Comparison of ENCODE assay signal across 23 mouse cellular contexts in the genomic region with DNA sequence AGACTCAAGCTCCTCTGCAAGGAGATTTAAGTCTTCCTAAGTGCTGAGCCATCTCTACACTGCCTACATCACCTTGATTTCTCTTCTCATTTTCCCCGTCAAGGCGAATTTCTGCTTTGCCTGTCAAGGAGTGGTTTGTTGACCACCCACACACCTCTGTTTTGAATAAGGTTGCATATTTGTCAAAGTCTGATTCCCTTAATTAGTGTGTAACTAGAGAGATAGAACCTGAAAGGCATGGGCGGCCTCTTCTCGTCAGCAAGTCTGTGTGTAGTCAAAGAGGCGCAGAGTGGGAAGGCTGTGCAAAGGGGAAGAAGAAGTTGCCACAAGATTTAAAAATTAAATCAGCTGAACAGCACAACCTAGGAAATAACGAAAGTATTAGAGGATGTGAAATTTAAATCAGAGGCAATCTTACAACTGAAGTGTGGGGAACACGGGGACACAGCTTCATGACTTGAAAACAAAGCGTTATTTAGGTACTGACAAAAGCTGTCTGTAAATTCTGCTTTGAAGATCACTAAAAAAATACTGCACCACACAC. TPM values are rescaled to one million over a fixed set of nuclear protein-coding genes. Genes with fewer than 3 reads are reported as not detected.
DNase-seq lines count a peak whose midpoint lies in the region; ATAC-seq lines count a peak whose summit lies in the region.
"Had no signal": no experiment of that assay in that cellular context is flagged by ENCODE, and none has a peak within 500 bp of the region (broad histone marks: within the 10 kb centered on the region; RNA-seq: fewer than 3 reads in every experiment).

No protein-coding gene starts in this region.

- H3K27ac ChIP-seq in heart, embryonic 10.5 days = no peak overlapping the region
- H3K27ac ChIP-seq: forebrain, embryonic 10.5 days; heart, adult 2 months; hindbrain, embryonic 13.5 days; limb, embryonic 10.5 days; liver, embryonic 15.5 days; lung, embryonic 15.5 days; midbrain, embryonic 10.5 days; stomach, embryonic 15.5 days had no signal

- no peaks in the 10 kb centered on the region for H3K27me3 ChIP-seq in splenic B cell, adult 2 months (ENCODE audit: control insufficient read depth, insufficient read depth, low read length, poor library complexity, severe bottlenecking)
- H3K27me3 ChIP-seq in heart, embryonic 10.5 days (ENCODE audit: insufficient read depth, poor library complexity, severe bottlenecking) = no peaks in the 10 kb centered on the region
- H3K27me3 ChIP-seq: hindbrain, embryonic 13.5 days; liver, embryonic 15.5 days; lung, embryonic 15.5 days; stomach, embryonic 15.5 days had no signal

- WGBS in heart, embryonic 10.5 days = 81% methylated on average over 8 of the region's 8 CpGs

- no peaks in the 10 kb centered on the region for H3K36me3 ChIP-seq in splenic B cell, adult 2 months (ENCODE audit: control insufficient read depth, insufficient read depth, low read length, poor library complexity, severe bottlenecking)
- H3K36me3 ChIP-seq in heart, embryonic 10.5 days = no peaks in the 10 kb centered on the region
- H3K36me3 ChIP-seq: forebrain, embryonic 10.5 days; hindbrain, embryonic 13.5 days; limb, embryonic 10.5 days; liver, embryonic 15.5 days; lung, embryonic 15.5 days; midbrain, embryonic 10.5 days; stomach, embryonic 15.5 days had no signal

- peak; percentile 15 to 38 for DNase-seq in frontal cortex, postnatal 36 days (ENCODE audit: low spot score in 2 of 2)
- DNase-seq in frontal cortex, postnatal 10 days (ENCODE audit: low spot score in 2 of 2) = no peak
- peak; percentile 13 to 20 for DNase-seq in left cerebral cortex, postnatal 36 days (ENCODE audit: low spot score in 2 of 2)
- peak; percentile 5 for DNase-seq in splenic B cell, adult 2 months (ENCODE audit: low read depth, low spot score)
- no peak for DNase-seq in heart, embryonic 10.5 days (ENCODE audit: low spot score)
- DNase-seq in cerebellum, postnatal 36 days = no peak
- DNase-seq: adrenal gland, postnatal 25 days; cerebellum, adult 9-11 months; gastrocnemius, postnatal 14 days; heart, adult 2 months; kidney, adult 11 months; liver; lung, postnatal 36 days; thymus, adult 2 months; thymus, postnatal 4 days had no signal

- intact Hi-C loops in left cerebral cortex, postnatal 36 days (cut with DNase I) = no loop called here

- no peak overlapping the region for H3K4me3 ChIP-seq in heart, embryonic 10.5 days
- H3K4me3 ChIP-seq: forebrain, embryonic 10.5 days; heart, adult 2 months; hindbrain, embryonic 13.5 days; limb, embryonic 10.5 days; liver, embryonic 15.5 days; lung, embryonic 15.5 days; midbrain, embryonic 10.5 days; stomach, embryonic 15.5 days had no signal

- no peaks in the 10 kb centered on the region for H3K4me1 ChIP-seq in heart, embryonic 10.5 days
- H3K4me1 ChIP-seq: forebrain, embryonic 10.5 days; hindbrain, embryonic 13.5 days; limb, embryonic 10.5 days; liver, embryonic 15.5 days; lung, embryonic 15.5 days; midbrain, embryonic 10.5 days; stomach, embryonic 15.5 days had no signal

- ATAC-seq in common myeloid progenitor, adult 5-6 weeks (replicated peaks; ENCODE audit: low read depth, poor library complexity, severe bottlenecking) = peak; percentile 62

- no peaks in the 10 kb centered on the region for H3K9me3 ChIP-seq in heart, embryonic 10.5 days
- H3K9me3 ChIP-seq: forebrain, embryonic 10.5 days; hindbrain, embryonic 13.5 days; limb, embryonic 10.5 days; liver, embryonic 15.5 days; lung, embryonic 15.5 days; midbrain, embryonic 10.5 days; stomach, embryonic 15.5 days had no signal

RNA-seq across cellular contexts. Expression of a gene that starts 36.8 kb away (rescaled TPM):
- total RNA-seq in common myeloid progenitor, adult 5-6 weeks (2017) = 3.5 and 3.7 TPM in 2 replicates
- total RNA-seq in left cerebral cortex, postnatal 36 days (2021) = 100 to 1,000 TPM; 699 to 858 TPM
- polyA plus RNA-seq in heart, embryonic 10.5 days (2016; fragmentation: Nextera tagmentation; extraction: Ambion mirVana) = 1.8 and 2.2 TPM in 2 replicates
- total RNA-seq: adrenal gland, postnatal 25 days had no signal

Comparison
In these comparisons a context has a peak if more than half of its experiments do, and no peak if none do; other contexts are left out.
1. DNase-seq: peak in frontal cortex, postnatal 36 days (2 of 2), left cerebral cortex, postnatal 36 days (2 of 2) and splenic B cell, adult 2 months (single experiment); none in frontal cortex, postnatal 10 days (0 of 2), heart, embryonic 10.5 days (single experiment) and cerebellum, postnatal 36 days (0 of 2).
2. RNA of a gene that starts 36.8 kb away (total RNA-seq): 699 to 858 TPM in left cerebral cortex, postnatal 36 days; 3.5 to 3.7 TPM in common myeloid progenitor, adult 5-6 weeks; every median in the first group is over 100 times any median in the second.